Mouse (Mus musculus) liver, embryonic 16.5 days (tissue): ENCODE data around the gene Etl4. TPM values are rescaled to one million over a fixed set of nuclear protein-coding genes. Genes with fewer than 3 reads are reported as not detected.
"Not testable (repeated sequence)": the region's sequence is repeated elsewhere in the genome, so short reads cannot be mapped to it uniquely, and the experiment has no call there.

ENCODE experiments used
- ATAC-seq: fragments of 200-750 bp; cut with Nextera tagmentation; 2 replicates; pipeline ENCODE4 v1.8.0; 2017; ENCODE audit warnings: low read depth, mild to moderate bottlenecking, moderate number of reproducible peaks, moderate library complexity
- H3K27ac ChIP-seq: fragments of 300-500 bp; sonication (generic); 2 replicates; pipeline ENCODE4 v1.5.1; 2014; ENCODE audit warnings: mild to moderate bottlenecking, low read length
- H3K27me3 ChIP-seq: fragments of 300-500 bp; sonication (generic); 2 replicates; pipeline ENCODE4 v1.6.1; 2014; ENCODE audit warnings: low read depth, low read length, mixed read lengths; ENCODE audit not compliant: control insufficient read depth, insufficient read depth
- H3K36me3 ChIP-seq: fragments of 300-500 bp; sonication (generic); 2 replicates; pipeline ENCODE4 v1.6.1; 2014; ENCODE audit warnings: mild to moderate bottlenecking; ENCODE audit not compliant: control insufficient read depth, insufficient read depth
- H3K4me1 ChIP-seq: fragments of 300-500 bp; sonication (generic); 2 replicates; pipeline ENCODE4 v1.6.1; 2014; ENCODE audit warnings: low read depth, low read length, mixed read lengths; ENCODE audit not compliant: control insufficient read depth
- H3K4me2 ChIP-seq: fragments of 300-500 bp; sonication (generic); 2 replicates; pipeline ENCODE4 v1.6.1; 2014; ENCODE audit warnings: low read depth, low read length, mixed read lengths
- H3K4me3 ChIP-seq: fragments of 300-500 bp; sonication (generic); 2 replicates; pipeline ENCODE4 v1.5.1; 2014; ENCODE audit warnings: low read depth, mild to moderate bottlenecking, low read length
- H3K9ac ChIP-seq: fragments of 300-500 bp; sonication (generic); 2 replicates; pipeline ENCODE4 v1.6.1; 2014; ENCODE audit warnings: low read depth, low read length
- H3K9me3 ChIP-seq: fragments of 300-500 bp; sonication (generic); replicated peaks from 2 replicates; pipeline ENCODE4 v1.6.1; 2016; ENCODE audit warnings: low read length; ENCODE audit not compliant: control insufficient read depth
- WGBS: fragments of 180-500 bp; shearing (Covaris S2); extraction: QIAGEN DNeasy Blood & Tissue Kit; methylation state at CpG from one replicate; pipeline ENCODE4 v1.1.7; 2014; ENCODE audit not compliant: insufficient replicate concordance; 5-methylcytosine and 5-hydroxymethylcytosine counted together
- polyA plus RNA-seq: library from polyadenylated mRNA; unstranded; fragments of >200 nt; fragmentation: Nextera tagmentation; extraction: Ambion mirVana; gene quantifications from 2 replicates; pipeline ENCODE4 v1.2.1, GENCODE M21; 2015

The Etl4 gene
- polyA plus RNA-seq, 1 experiment from 2014 or later: 3.4 TPM

- Histone ChIP-seq H3K4me1 (no peaks in the 10 kb centered on the region), H3K4me2 (no peak overlapping the region), H3K9me3 (no peaks in the 10 kb centered on the region), H3K36me3 (no peaks in the 10 kb centered on the region), H3K4me3 (no peak overlapping the region), H3K27ac (no peak overlapping the region), H3K27me3 (no peaks in the 10 kb centered on the region), H3K9ac (no peak overlapping the region)
- 51% methylated on average over 4 of the region's 4 CpGs for WGBS
- ATAC-seq: no peak
Observed at GRCm38 (mm10) chr2:20669367-20669766, 759.8 kb downstream of the Etl4 start.

GRCm38 (mm10) chr2:20671546-20672255 is 762.1 kb downstream of the Etl4 start:
- Histone ChIP-seq H3K9me3 (no peaks in the 10 kb centered on the region), H3K36me3 (no peaks in the 10 kb centered on the region), H3K4me2 (no peak overlapping the region), H3K9ac (no peak overlapping the region), H3K4me3 (no peak overlapping the region), H3K27me3 (no peaks in the 10 kb centered on the region), H3K4me1 (no peaks in the 10 kb centered on the region), H3K27ac (no peak overlapping the region)
- 54% methylated on average over 13 of the region's 13 CpGs for WGBS
- ATAC-seq: no peak

- WGBS: 70% methylated on average over 7 of the region's 7 CpGs
- Histone ChIP-seq H3K9me3 (no peaks in the 10 kb centered on the region), H3K4me3 (no peak overlapping the region), H3K4me1 (no peaks in the 10 kb centered on the region), H3K36me3 (no peaks in the 10 kb centered on the region), H3K27me3 (no peaks in the 10 kb centered on the region), H3K4me2 (no peak overlapping the region), H3K9ac (no peak overlapping the region), H3K27ac (no peak overlapping the region)
- ATAC-seq: no peak
Observed at GRCm38 (mm10) chr2:20672281-20672680, 762.7 kb downstream of the Etl4 start.

GRCm38 (mm10) chr2:20672803-20673603 is 763.4 kb downstream of the Etl4 start:
- Histone ChIP-seq H3K36me3 (no peaks in the 10 kb centered on the region), H3K9me3 (no peaks in the 10 kb centered on the region), H3K4me3 (no peak overlapping the region), H3K4me2 (no peak overlapping the region), H3K4me1 (no peaks in the 10 kb centered on the region), H3K27me3 (no peaks in the 10 kb centered on the region), H3K9ac (no peak overlapping the region), H3K27ac (no peak overlapping the region)
- ATAC-seq: no peak
- WGBS: 47% methylated on average over 9 of the region's 9 CpGs

GRCm38 (mm10) chr2:20676379-20676778 is 766.8 kb downstream of the Etl4 start:
- H3K9me3 ChIP-seq: no peaks in the 10 kb centered on the region
- no peak overlapping the region for H3K4me2 ChIP-seq
- WGBS: 76% methylated on average over 3 of the region's 3 CpGs
- no peaks in the 10 kb centered on the region for H3K36me3 ChIP-seq
- H3K27me3 ChIP-seq: no peaks in the 10 kb centered on the region
- no peaks in the 10 kb centered on the region for H3K4me1 ChIP-seq
- H3K27ac ChIP-seq: no peak overlapping the region
- ATAC-seq: no peak
- H3K9ac ChIP-seq: no peak overlapping the region
- no peak overlapping the region for H3K4me3 ChIP-seq

GRCm38 (mm10) chr2:20678793-20679192 is 769.2 kb downstream of the Etl4 start:
- no peak overlapping the region for H3K9ac ChIP-seq
- no peak overlapping the region for H3K4me2 ChIP-seq
- no peaks in the 10 kb centered on the region for H3K9me3 ChIP-seq
- no peak overlapping the region for H3K27ac ChIP-seq
- H3K27me3 ChIP-seq: no peaks in the 10 kb centered on the region
- no peaks in the 10 kb centered on the region for H3K36me3 ChIP-seq
- no peak for ATAC-seq
- H3K4me3 ChIP-seq: no peak overlapping the region
- 62% methylated on average over 7 of the region's 7 CpGs for WGBS
- H3K4me1 ChIP-seq: no peaks in the 10 kb centered on the region

- H3K4me3 ChIP-seq, ATAC-seq, H3K4me1 ChIP-seq, H3K27me3 ChIP-seq, H3K9ac ChIP-seq, H3K4me2 ChIP-seq, H3K27ac ChIP-seq, H3K9me3 ChIP-seq, H3K36me3 ChIP-seq: not testable (repeated sequence)
- WGBS: 64% methylated on average over 6 of the region's 6 CpGs
Observed at GRCm38 (mm10) chr2:20682203-20682602, 772.6 kb downstream of the Etl4 start.

GRCm38 (mm10) chr2:20689389-20689788 is 779.8 kb downstream of the Etl4 start:
- H3K4me2 ChIP-seq: no peak overlapping the region
- no peaks in the 10 kb centered on the region for H3K4me1 ChIP-seq
- H3K36me3 ChIP-seq: no peaks in the 10 kb centered on the region
- H3K4me3 ChIP-seq: no peak overlapping the region
- H3K27me3 ChIP-seq: no peaks in the 10 kb centered on the region
- 52% methylated on average over 3 of the region's 3 CpGs for WGBS
- H3K9ac ChIP-seq: no peak overlapping the region
- ATAC-seq: no peak
- no peaks in the 10 kb centered on the region for H3K9me3 ChIP-seq
- H3K27ac ChIP-seq: no peak overlapping the region

GRCm38 (mm10) chr2:20692898-20693297 is 783.3 kb downstream of the Etl4 start:
- 54% methylated on average over 3 of the region's 3 CpGs for WGBS
- H3K9ac ChIP-seq: no peak overlapping the region
- H3K27me3 ChIP-seq: no peaks in the 10 kb centered on the region
- H3K36me3 ChIP-seq: no peaks in the 10 kb centered on the region
- no peak for ATAC-seq
- no peak overlapping the region for H3K4me2 ChIP-seq
- no peak overlapping the region for H3K4me3 ChIP-seq
- H3K27ac ChIP-seq: no peak overlapping the region
- no peaks in the 10 kb centered on the region for H3K4me1 ChIP-seq
- no peaks in the 10 kb centered on the region for H3K9me3 ChIP-seq
